Mouse (Mus musculus) forebrain, embryonic 16.5 days (tissue): ENCODE results near the gene Frmpd3. TPM values are rescaled to one million over a fixed set of nuclear protein-coding genes. Genes with fewer than 3 reads are reported as not detected.
A peak's percentile ranks its signal among the peaks of the same experiment; 100 is the strongest.

Source experiments
- microRNA counts: library from miRNA; unstranded; fragments of <30 nt; microRNA quantifications from one replicate; lab custom pipeline; 2016
- microRNA-seq: library from miRNA; unstranded; fragments of <30 nt; microRNA quantifications from one replicate; pipeline ENCODE4, GENCODE M21; 2017
- polyA plus RNA-seq: library from polyadenylated mRNA; unstranded; fragments of >200 nt; fragmentation: Nextera tagmentation; extraction: Ambion mirVana; gene quantifications from 2 replicates; pipeline ENCODE4 v1.2.1, GENCODE M21; 2015

Gene Frmpd3
- polyA plus RNA-seq, 1 experiment from 2014 or later: 1.7 TPM

MicroRNAs within 50 kb of the gene (microRNA counts, 519-probe panel; counts per million panel counts)
- 2,263 counts per million, percentile 50 among the panel's probes with 10 or more counts for microRNA mmu-miR-3475 (lab: Ali Mortazavi, UCI)

Small RNA genes lying within 50 kb of the gene (microRNA-seq; reads per million reads assigned to microRNA genes)
- gene Mir3475: 40.9 reads per million, percentile 41 among the genes with 10 or more reads in this experiment

Other genes with a start within 250 kb of the Frmpd3 start
- 72.2 and 80.1 TPM in 2 replicates for gene Prps1, start 114.3 kb downstream of the Frmpd3 start, polyA plus RNA-seq